Mouse (Mus musculus): ENCODE data around the gene Nepn. TPM values are rescaled to one million over a fixed set of nuclear protein-coding genes. Genes with fewer than 3 reads are reported as not detected.

Nepn gene
- polyA plus RNA-seq, 1 experiment from 2014 or later, result 3.9 TPM

DNA sequence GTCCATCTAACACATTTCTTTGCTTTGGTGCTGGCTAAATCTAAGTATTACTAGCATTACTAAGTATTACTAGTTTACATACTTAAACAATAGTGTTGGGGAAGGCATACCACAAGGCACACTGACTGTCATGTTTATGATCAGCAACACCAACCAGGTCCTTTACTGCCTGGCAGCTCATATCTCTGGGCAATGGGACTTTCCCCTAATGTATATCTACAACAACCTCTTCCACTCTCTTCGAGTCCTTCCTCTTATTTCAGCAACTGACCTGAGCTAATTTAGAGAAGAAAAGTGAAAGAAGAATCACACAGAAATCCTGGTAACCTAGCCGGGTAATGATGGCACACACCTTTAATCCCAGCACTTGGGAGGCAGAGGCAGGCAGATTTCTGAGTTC is 12.3 kb upstream of the Nepn start:
- H3K4me2 ChIP-seq (ENCODE audit: low read depth, low read length), result no peak overlapping the region
- 0 out of 2 replicates have a peak, but pooled peaks cover 5% of the 10 kb centered on the region for H3K4me1 ChIP-seq (ENCODE audit: control insufficient read depth, insufficient read depth, low read length)
- no peaks in the 10 kb centered on the region for H3K9me3 ChIP-seq (replicated peaks; ENCODE audit: control insufficient read depth, low read length)
- 88% methylated on average over 2 of the region's 2 CpGs for WGBS
- no peaks in the 10 kb centered on the region for H3K27me3 ChIP-seq (ENCODE audit: control insufficient read depth, insufficient read depth, low read length)
- H3K4me3 ChIP-seq (replicated peaks; ENCODE audit: low read length), result no peak overlapping the region
- no peaks in the 10 kb centered on the region for H3K36me3 ChIP-seq (ENCODE audit: control insufficient read depth, insufficient read depth, low read length)
- no peak overlapping the region for H3K27ac ChIP-seq (ENCODE audit: low read length)
- no peak overlapping the region for H3K9ac ChIP-seq (ENCODE audit: low read length)
- no peak for ATAC-seq (ENCODE audit: insufficient read depth, low FRiP score)

DNA sequence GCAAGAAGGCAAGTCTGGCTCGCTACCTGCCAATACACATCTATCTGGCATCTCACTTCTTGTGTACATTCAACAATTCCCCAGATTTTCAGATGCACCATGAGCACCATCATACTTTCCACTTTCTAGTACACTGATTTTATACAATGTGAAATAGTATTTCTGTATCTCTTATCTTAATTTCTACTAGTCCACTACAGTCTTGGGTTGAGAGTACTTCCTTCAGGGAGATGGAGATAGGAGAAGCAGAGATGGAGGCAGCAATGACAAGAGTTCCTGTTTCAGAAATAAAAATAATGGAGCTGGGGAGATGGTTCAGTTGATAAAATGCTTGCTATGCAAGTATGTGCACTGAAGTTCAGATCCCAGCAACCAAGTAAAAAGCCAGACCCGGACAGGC is 11.0 kb upstream of the Nepn start:
- no peak overlapping the region for H3K9ac ChIP-seq (ENCODE audit: low read length)
- ATAC-seq (ENCODE audit: insufficient read depth, low FRiP score), result no peak
- no peaks in the 10 kb centered on the region for H3K27me3 ChIP-seq (ENCODE audit: control insufficient read depth, insufficient read depth, low read length)
- no peak overlapping the region for H3K27ac ChIP-seq (ENCODE audit: low read length)
- no peak overlapping the region for H3K4me2 ChIP-seq (ENCODE audit: low read depth, low read length)
- H3K4me1 ChIP-seq (ENCODE audit: control insufficient read depth, insufficient read depth, low read length), result peaks cover 5% of the 10 kb centered on the region; the same call in 1 of the 2 replicates
- H3K9me3 ChIP-seq (replicated peaks; ENCODE audit: control insufficient read depth, low read length), result no peaks in the 10 kb centered on the region
- 84% methylated on average over 2 of the region's 2 CpGs for WGBS
- H3K36me3 ChIP-seq (ENCODE audit: control insufficient read depth, insufficient read depth, low read length), result no peaks in the 10 kb centered on the region
- H3K4me3 ChIP-seq (replicated peaks; ENCODE audit: low read length), result no peak overlapping the region

DNA sequence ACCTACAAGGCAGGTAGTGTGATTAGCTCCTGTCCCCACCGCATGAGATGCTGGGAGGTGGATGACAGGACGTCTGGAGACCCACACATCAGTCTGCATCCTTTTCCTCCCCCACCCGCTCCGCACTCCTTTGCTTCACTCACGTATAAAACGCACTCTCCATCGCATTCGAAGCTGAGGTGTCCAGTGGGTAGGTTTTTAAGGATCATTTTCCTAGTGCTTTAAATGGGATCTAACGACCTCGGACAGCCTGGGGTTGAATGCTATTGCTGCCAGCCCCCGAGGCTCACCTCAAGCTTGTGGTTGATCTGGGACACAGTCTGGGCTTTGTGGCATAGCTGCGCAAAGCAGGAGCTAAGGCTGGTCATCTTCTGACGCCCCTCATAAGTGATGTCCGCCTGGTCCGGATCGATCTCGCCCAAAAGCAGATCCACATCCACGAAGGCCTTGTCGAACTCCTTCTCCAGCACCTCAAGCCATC is 7.4 kb upstream of the Nepn start:
- Histone ChIP-seq H3K4me3 (replicated peaks; ENCODE audit: low read length) (peak overlapping the region; percentile 79), H3K9me3 (replicated peaks; ENCODE audit: control insufficient read depth, low read length) (no peaks in the 10 kb centered on the region), H3K36me3 (ENCODE audit: control insufficient read depth, insufficient read depth, low read length) (no peaks in the 10 kb centered on the region), H3K4me2 (ENCODE audit: low read depth, low read length) (peak overlapping the region; percentile 92), H3K9ac (ENCODE audit: low read length) (peak overlapping the region; percentile 89), H3K4me1 (ENCODE audit: control insufficient read depth, insufficient read depth, low read length) (peaks cover 9% of the 10 kb centered on the region; the same call in 1 of the 2 replicates), H3K27ac (ENCODE audit: low read length) (peak overlapping the region; percentile 99), H3K27me3 (ENCODE audit: control insufficient read depth, insufficient read depth, low read length) (no peaks in the 10 kb centered on the region)
- under 1% methylated on average over 19 of the region's 19 CpGs for WGBS
- ATAC-seq (ENCODE audit: insufficient read depth, low FRiP score), result peak; percentile 23; the same call in 1 of the 2 replicates

DNA sequence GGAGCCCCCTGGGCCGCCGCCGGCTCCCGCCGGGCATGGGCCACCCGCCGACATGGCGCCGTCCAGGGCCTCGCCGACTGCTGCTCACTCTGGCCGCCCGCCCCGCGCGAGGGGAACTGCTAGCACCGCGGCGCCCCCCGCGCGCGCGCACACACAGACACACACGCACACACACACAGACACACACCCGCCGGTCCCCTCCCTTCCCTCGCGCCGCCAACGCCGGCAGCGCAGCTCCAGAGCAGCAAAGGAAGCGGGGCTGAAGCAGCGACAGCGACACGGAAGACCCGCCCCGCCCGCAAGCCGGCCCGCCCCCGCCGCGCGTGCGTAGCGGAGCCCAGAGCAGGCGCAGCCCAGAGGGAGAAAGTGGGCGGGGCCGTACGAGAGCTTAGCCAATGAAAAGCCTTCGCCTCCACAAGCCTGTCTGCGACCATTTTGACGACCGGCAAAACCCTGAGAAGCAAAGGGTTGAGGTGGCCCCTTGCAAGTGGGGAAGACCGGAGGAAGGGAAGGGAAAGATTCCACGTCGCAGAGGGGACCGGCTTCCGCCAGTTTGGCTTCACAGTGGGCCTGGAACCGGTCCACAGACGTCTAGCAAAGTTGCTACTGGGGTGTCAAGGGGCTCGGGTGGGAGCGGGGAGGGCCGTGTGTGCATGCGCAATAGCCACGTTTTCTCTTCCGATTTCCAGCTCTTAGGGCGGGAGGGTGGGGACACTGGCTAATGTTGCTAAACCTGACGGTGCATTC is 6.8 kb upstream of the Nepn start, which contains the start of gene Gopc:
TSS of gene Gopc (minus strand) at position 280 of the 747 bp plus-strand sequence.
- peak within 1 kb of the TSS; percentile 92 for H3K9ac ChIP-seq (ENCODE audit: low read length)
- H3K4me1 ChIP-seq (ENCODE audit: control insufficient read depth, insufficient read depth, low read length), result peaks cover 9% of the 10 kb centered on the region; the same call in 1 of the 2 replicates
- peak within 1 kb of the TSS; percentile 79 for H3K4me3 ChIP-seq (replicated peaks; ENCODE audit: low read length)
- WGBS, result under 1% methylated on average over 71 of the region's 71 CpGs
- peak within 1 kb of the TSS; percentile 99 for H3K27ac ChIP-seq (ENCODE audit: low read length)
- peak within 1 kb of the TSS; percentile 92 for H3K4me2 ChIP-seq (ENCODE audit: low read depth, low read length)
- no peaks in the 10 kb centered on the region for H3K36me3 ChIP-seq (ENCODE audit: control insufficient read depth, insufficient read depth, low read length)
- no peaks in the 10 kb centered on the region for H3K27me3 ChIP-seq (ENCODE audit: control insufficient read depth, insufficient read depth, low read length)
- H3K9me3 ChIP-seq (replicated peaks; ENCODE audit: control insufficient read depth, low read length), result no peaks in the 10 kb centered on the region
- peak; percentile 99 for ATAC-seq (ENCODE audit: insufficient read depth, low FRiP score)

DNA sequence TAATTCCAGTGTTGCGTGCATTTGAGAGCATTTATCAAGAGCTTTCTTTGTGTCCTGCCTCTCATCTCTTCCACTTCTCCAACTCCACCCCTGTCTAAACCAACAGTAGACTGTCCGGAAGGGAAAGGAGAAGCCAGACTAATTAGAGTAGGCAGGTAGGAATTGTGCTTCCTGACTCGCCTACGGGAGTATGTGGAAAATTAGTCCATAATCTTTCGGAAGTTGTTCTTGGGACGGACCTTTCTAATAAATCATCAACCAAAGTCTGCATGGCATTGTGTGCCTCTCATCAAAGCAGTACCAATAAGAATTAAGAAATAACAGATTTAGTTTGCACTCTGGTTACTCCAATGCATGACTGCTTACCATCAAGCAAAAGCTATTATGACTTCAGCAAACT is 5.8 kb upstream of the Nepn start:
- H3K36me3 ChIP-seq (ENCODE audit: control insufficient read depth, insufficient read depth, low read length), result no peaks in the 10 kb centered on the region
- peak overlapping the region; percentile 99 for H3K27ac ChIP-seq (ENCODE audit: low read length)
- peak overlapping the region; percentile 79 for H3K4me3 ChIP-seq (replicated peaks; ENCODE audit: low read length)
- H3K27me3 ChIP-seq (ENCODE audit: control insufficient read depth, insufficient read depth, low read length), result no peaks in the 10 kb centered on the region
- whole genome bisulfite sequencing, result 54% methylated on average over 6 of the region's 6 CpGs
- no peak for ATAC-seq (ENCODE audit: insufficient read depth, low FRiP score)
- peaks cover 9% of the 10 kb centered on the region; the same call in 1 of the 2 replicates for H3K4me1 ChIP-seq (ENCODE audit: control insufficient read depth, insufficient read depth, low read length)
- peak overlapping the region; percentile 92 for H3K9ac ChIP-seq (ENCODE audit: low read length)
- H3K4me2 ChIP-seq (ENCODE audit: low read depth, low read length), result peak overlapping the region; percentile 82
- H3K9me3 ChIP-seq (replicated peaks; ENCODE audit: control insufficient read depth, low read length), result no peaks in the 10 kb centered on the region

DNA sequence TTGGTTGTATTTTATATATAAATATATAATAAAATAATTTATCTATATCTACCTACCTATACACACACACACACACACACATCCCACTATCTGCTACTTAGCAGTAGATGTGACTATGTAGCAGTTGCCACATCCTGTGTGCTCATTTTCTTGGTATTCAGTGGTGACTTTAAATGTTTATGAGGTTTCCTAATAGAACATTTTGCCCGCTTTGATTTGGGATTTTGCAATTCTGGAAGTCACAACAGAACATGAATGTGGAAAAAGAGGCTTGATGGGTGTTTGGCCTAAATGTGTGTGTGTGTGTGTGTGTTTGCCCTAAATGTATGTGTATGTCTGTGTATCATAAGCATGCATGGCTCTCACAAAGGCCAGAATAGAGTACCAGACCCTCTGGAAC is 5.2 kb upstream of the Nepn start:
- Histone ChIP-seq H3K27ac (ENCODE audit: low read length) (no peak overlapping the region), H3K9me3 (replicated peaks; ENCODE audit: control insufficient read depth, low read length) (no peaks in the 10 kb centered on the region), H3K4me2 (ENCODE audit: low read depth, low read length) (no peak overlapping the region), H3K4me1 (ENCODE audit: control insufficient read depth, insufficient read depth, low read length) (peaks cover 9% of the 10 kb centered on the region; the same call in 1 of the 2 replicates), H3K4me3 (replicated peaks; ENCODE audit: low read length) (no peak overlapping the region), H3K27me3 (ENCODE audit: control insufficient read depth, insufficient read depth, low read length) (no peaks in the 10 kb centered on the region), H3K9ac (ENCODE audit: low read length) (no peak overlapping the region), H3K36me3 (ENCODE audit: control insufficient read depth, insufficient read depth, low read length) (no peaks in the 10 kb centered on the region)
- ATAC-seq (ENCODE audit: insufficient read depth, low FRiP score), result no peak
- WGBS, result 84% methylated on average over 1 of the region's 1 CpGs

DNA sequence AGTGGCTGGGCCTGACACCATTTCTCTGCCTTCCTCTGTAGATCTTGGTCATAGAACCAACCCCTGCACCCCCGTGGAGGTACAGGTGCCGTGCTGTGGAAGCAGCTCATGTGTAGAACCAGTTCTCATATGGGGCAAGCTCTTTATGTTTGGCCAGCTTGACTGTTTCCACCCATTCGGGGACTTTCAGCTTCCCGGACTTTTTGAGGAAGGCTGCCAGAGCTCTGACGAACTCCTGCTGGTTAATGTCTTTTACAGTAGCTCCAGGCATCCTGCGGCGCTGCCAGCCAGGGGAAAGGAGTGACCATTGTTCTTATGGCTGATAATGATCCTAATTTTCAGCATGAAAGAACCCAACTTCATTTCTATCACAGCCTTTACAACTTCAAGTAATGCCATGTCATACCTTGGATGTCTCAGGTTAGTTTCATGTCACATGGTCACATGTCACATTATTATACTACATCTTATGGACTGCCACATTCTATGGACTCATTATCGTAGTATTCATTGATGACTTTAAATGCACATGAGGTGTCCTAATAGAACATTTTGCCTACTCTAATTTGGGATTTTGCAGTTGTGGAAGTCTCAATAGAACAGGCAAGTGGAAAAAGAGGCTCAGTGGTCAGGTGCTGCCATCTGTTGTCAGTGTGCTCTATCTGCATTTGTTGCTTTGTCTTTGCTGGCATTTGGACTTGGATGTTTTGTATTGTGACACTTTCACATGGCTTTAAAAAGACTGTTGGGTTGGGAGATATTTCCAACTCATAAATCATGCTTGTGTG is 3.8 kb upstream of the Nepn start:
- Histone ChIP-seq H3K9me3 (replicated peaks; ENCODE audit: control insufficient read depth, low read length) (no peaks in the 10 kb centered on the region), H3K4me1 (ENCODE audit: control insufficient read depth, insufficient read depth, low read length) (peaks cover 9% of the 10 kb centered on the region; the same call in 1 of the 2 replicates), H3K4me2 (ENCODE audit: low read depth, low read length) (no peak overlapping the region), H3K9ac (ENCODE audit: low read length) (no peak overlapping the region), H3K4me3 (replicated peaks; ENCODE audit: low read length) (no peak overlapping the region), H3K27ac (ENCODE audit: low read length) (no peak overlapping the region), H3K36me3 (ENCODE audit: control insufficient read depth, insufficient read depth, low read length) (no peaks in the 10 kb centered on the region), H3K27me3 (ENCODE audit: control insufficient read depth, insufficient read depth, low read length) (no peaks in the 10 kb centered on the region)
- 46% methylated on average over 8 of the region's 8 CpGs for WGBS
- no peak for ATAC-seq (ENCODE audit: insufficient read depth, low FRiP score)

DNA sequence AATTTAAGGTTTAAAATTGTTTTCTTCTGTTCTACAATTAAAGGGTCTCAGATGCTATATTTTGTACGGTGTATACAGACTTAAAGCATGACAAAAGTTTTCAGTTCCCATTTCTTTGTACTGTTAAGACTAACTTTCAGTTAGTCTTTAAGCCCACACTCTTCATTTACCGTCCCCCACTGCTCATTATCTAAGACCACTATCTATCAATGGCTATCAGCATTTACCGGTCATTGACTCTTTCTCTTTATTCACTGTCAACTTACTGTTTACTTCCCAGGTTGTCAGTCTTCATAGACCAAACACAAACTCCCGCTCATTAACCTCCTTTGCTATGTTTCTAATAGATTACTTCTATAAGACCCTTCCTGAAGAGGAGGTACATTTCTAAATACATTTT is 1.6 kb upstream of the Nepn start:
- no peak for ATAC-seq (ENCODE audit: insufficient read depth, low FRiP score)
- Histone ChIP-seq H3K27ac (ENCODE audit: low read length) (no peak overlapping the region), H3K4me1 (ENCODE audit: control insufficient read depth, insufficient read depth, low read length) (peaks cover 4% of the 10 kb centered on the region; the same call in 1 of the 2 replicates), H3K4me2 (ENCODE audit: low read depth, low read length) (no peak overlapping the region), H3K27me3 (ENCODE audit: control insufficient read depth, insufficient read depth, low read length) (no peaks in the 10 kb centered on the region), H3K4me3 (replicated peaks; ENCODE audit: low read length) (no peak overlapping the region), H3K36me3 (ENCODE audit: control insufficient read depth, insufficient read depth, low read length) (no peaks in the 10 kb centered on the region), H3K9ac (ENCODE audit: low read length) (no peak overlapping the region), H3K9me3 (replicated peaks; ENCODE audit: control insufficient read depth, low read length) (no peaks in the 10 kb centered on the region)
- WGBS, result 41% methylated on average over 4 of the region's 4 CpGs

DNA sequence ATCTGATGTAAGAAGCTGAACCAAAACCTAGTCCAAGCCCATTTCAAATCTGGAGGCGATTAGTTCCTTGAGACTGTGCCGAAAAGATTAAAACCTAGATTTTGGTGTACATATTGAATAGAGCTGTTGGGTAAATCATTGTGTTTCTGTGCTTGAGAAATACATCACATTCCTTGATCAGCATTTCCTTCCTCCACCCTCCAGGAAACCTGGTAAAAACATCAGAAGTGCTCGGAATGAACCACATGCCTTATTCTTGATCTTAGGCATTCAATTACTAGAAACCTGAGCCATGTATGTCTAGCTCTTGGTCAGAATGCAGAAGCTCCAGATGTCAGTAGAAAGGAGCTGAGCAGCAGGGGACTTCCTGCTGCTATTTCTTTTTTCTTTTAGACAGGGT is 666 bp downstream of the Nepn start:
- H3K4me3 ChIP-seq (replicated peaks; ENCODE audit: low read length), result no peak overlapping the region
- H3K9me3 ChIP-seq (replicated peaks; ENCODE audit: control insufficient read depth, low read length), result no peaks in the 10 kb centered on the region
- no peak overlapping the region for H3K9ac ChIP-seq (ENCODE audit: low read length)
- no peak overlapping the region for H3K4me2 ChIP-seq (ENCODE audit: low read depth, low read length)
- H3K4me1 ChIP-seq (ENCODE audit: control insufficient read depth, insufficient read depth, low read length), result no peaks in the 10 kb centered on the region
- WGBS, result 67% methylated on average over 3 of the region's 3 CpGs
- H3K36me3 ChIP-seq (ENCODE audit: control insufficient read depth, insufficient read depth, low read length), result no peaks in the 10 kb centered on the region
- ATAC-seq (ENCODE audit: insufficient read depth, low FRiP score), result no peak
- no peaks in the 10 kb centered on the region for H3K27me3 ChIP-seq (ENCODE audit: control insufficient read depth, insufficient read depth, low read length)
- no peak overlapping the region for H3K27ac ChIP-seq (ENCODE audit: low read length)

All from stomach, embryonic 16.5 days (tissue).